Mouse (Mus musculus): ENCODE measurements around the gene Ctrc.

DNA sequence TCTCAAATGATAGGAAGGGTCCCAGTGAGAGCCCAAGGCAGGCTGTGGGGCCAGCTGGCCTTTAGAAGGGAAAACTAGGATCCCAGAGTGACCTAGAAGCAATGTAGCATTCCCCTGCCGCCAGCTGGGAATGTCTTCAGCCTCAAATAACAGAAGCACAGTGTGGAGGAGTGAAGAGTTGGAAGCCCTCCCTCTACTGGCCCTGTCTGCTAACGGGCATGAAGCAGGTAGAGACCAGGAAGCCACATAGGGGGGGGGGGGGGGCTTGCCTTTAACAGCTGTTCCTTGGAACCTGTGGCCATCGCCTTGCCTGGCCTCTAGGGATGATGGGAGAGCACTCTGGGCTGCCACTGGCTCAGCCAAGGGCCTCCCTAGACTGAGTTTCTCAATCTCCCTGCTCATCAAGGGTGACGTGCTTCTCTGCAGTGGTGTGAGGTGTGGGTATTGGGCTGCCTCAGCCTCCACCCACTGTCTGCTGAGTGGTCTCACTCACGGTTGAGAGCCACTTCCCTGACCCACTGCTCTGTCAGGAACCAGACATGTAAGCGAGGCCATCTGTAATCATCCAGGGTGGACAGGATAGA, 40.3 kb upstream of the Ctrc start:
- TF ChIP-seq CTCF (IDR thresholded peaks at IDR 0.05; ENCODE audit: insufficient read depth, low read depth, low read length) (no peak), POLR2A (IDR thresholded peaks at IDR 0.05; ENCODE audit: insufficient read depth, low read depth, low read length) (no peak)

Data from olfactory bulb, adult 2 months (tissue).